Mouse (Mus musculus) induced T-regulatory cell, adult 2 months (primary cell): ENCODE data around the gene Gjc2.

Experiments
- DNase-seq: peaks from one replicate; pipeline ENCODE4 v3.0.0-alpha.2; 2012; ENCODE audit warnings: low read depth

Gene Gjc2

DNA sequence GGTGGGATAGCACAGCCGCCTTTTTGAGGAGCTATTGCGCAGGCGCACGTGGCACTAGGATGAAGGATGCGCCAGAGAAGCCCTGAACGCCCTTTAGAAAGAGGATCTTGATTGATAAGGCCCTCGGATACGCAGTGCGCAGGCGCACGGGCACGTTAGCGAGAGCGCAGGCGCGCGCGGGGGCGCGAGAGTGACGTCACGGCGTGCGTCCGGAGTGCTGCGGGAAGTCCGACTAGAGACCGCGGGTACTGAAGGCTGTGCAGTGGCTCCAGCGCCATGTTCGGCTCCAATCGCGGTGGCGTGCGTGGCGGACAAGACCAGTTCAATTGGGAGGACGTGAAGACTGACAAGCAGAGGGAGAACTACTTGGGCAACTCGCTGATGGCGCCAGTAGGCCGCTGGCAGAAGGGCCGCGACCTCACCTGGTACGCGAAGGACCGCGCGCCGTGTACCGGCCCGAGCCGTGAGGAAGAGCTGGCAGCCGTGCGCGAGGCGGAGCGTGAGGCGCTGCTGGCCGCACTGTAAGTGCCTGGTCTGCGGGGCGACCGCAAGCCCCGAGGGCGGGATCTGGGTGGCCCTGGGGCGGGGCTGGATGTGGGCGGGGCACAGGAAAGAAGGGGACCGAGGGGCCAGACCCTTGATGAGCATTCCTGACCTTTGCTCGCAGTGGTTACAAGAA, 25.3 kb upstream of the Gjc2 start, which contains the start of gene 2310033P09Rik:
Gene 2310033P09Rik, plus strand, starts transcription at position 169 of the 679 bp plus-strand sequence.
- DNase-seq = peak; percentile 98

DNA sequence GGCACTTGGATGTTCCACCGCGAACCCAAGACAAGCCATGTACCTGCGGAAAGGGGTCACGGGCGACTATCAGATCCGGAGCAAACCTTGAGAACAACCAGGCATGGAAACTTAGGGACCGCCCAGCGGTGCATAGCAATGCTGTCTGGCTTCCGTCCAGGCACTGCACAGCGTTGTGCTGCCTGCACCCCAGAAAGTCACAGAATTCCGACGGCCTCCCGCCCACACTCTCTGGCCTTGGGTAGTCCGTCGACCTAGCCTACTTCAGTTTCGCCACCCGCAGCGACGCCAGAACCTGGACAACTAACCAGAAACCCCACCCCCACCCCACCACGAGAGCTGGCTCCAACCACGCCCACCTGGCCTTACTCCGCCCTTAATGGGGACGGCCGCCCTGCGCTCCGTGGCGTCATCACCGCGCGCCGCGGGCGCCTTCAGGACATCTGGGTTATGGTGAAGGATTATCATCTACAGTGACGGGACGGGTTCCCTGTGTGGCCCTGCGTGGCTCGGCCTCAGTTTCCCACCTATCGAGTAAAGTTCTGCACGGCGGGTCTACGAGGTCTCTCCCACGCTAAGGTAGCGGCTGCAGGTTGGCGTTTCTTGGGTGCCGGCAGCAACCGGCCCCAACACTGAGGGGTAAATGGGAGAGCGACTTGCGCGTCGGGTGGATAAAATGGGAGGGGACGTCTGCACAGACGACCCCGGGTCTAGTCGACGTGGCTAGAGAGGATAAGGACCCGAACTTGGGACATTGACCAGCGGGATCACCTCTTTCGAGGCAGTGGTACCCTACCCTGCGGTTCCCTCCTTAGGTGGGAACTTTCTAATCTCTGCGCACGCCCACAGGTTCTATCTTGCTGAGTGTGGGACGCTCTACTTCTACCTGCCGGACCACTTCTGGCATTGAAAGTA, 19.3 kb upstream of the Gjc2 start, which contains the start of gene Mrpl55:
Gene Mrpl55, plus strand, starts transcription at position 406 of the 915 bp plus-strand sequence.
- DNase-seq = peak; percentile 97

DNA sequence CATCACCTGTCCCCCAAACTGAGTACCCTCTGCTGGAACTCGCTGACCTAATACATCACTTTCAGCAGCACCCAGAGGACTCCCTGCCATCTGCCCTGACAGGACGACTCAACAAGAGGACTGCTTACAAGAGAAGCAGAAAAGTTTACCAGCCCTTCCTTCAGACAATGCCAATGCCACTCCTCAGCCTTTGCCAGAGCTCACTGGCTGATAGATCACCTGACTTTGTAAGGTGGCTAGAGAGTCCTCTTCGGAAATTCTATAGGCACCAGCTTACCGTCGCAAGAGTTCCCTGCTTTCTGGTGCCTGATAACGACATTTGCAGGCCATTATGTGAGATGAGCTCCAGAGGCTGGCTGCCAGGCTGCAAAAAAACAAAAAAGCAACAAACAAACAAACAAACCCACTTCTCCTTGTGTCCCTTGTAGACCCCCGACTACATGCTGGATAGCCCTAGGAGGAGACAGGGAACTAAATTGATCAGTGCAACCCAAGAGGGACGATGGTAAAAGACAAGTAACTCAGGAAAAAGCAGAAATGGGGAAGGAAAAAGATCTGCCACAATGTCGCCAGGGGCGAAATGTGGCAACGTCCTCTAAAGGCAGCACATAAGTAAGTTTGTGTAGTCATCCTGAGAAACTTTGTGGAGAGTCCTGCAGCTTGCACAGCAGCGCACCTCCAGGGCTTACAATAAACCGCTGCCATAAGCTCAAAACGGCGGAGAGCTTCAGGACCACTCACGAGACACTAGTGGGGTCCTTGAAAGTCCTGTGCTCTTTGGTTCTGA, 18.4 kb upstream of the Gjc2 start:
- DNase-seq = no peak

DNA sequence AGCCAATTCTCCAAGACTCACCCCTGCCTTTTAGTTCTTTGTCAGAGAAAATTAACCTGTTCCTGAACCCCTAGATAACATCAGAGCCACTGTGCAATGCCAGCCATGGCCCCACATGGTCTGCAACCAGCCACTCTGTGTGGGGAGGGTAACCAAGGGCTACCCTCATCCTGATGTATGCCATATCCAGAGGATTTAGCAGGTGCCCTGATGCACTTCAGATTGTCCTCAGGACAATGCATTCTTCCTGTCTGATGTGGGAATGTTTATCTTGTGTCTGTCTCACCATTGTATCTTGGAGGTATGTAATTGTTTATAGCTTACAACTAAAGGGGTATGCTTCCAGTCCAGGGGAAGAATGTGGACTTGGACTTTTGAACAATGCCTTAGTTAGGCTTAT, 13.2 kb upstream of the Gjc2 start:
- no peak for DNase-seq

DNA sequence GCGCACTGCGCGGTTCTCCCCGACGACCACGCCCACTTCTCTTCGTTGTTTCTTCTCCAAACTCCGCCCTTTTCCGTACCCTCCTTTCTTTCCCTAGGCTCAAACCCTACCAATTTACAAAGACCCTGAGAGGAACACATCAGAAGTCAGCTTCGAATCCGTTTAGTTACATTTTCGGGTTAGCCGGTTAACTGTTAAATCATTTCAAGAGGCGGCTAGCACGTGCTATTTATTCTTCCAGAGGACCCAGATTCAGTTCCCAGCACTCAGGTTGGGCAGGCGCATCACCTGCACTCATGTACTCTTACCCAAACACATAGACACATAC, 9.0 kb upstream of the Gjc2 start, which contains the start of gene Guk1:
Gene Guk1, minus strand, starts transcription at position 154 of the 328 bp plus-strand sequence.
- no peak for DNase-seq

DNA sequence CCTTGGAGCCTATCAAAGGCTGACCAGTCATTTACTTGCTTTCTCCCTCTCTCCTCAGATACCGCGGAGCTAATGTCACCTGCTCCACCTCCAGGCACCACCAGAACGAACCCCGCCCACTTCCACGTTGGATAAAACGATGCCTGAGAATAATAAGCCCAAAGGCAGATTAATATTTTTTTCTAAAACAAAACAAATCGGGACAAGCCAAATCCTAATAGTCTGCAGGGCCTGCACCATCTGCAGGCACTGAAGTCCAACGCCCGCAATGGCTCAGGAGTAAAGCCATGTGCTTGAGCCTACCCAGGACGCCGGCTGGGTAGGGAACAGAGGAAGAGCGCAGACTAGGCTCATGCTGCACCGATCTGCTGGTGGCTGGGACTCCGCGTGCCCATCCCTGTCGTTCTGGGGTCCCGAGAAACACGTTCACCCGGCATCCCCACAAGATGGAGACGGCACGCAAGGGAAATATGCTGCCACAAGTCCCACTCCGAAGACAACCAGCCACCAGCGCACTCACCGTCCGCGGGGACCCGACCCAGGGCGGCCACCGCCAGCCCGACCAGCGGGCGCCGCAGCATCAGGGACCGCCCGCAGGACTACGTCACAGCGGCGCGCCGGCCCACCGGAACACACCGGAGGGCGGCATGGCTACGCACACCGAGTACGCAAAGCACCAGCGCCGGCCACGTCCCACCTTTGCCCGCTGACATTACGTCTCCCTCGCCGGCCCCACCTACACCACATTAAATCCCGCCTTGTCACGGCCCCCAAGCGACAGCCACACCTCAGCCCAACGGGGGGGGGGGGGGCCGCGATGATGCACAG, 8.4 kb upstream of the Gjc2 start:
- peak; percentile 95 for DNase-seq

DNA sequence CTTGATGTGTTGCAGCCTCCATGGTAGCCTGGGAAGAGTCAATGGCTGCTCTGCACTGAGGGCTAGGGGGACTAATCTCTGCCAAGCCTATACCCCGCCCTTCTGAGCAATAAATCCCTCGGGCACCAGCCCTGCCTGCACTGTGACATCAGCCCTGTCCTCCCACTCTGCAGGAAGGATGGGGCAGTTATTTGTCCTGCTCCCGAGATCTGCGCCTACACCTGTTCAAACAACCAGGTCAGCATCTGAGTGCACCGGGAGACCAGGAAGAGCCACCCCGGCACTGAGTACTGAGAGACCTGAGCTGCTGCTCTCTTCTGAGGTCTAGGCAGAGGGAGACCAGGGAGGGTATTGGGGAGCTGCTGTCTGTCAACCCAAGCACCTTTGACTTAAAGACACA, 4.7 kb upstream of the Gjc2 start:
- DNase-seq = no peak

DNA sequence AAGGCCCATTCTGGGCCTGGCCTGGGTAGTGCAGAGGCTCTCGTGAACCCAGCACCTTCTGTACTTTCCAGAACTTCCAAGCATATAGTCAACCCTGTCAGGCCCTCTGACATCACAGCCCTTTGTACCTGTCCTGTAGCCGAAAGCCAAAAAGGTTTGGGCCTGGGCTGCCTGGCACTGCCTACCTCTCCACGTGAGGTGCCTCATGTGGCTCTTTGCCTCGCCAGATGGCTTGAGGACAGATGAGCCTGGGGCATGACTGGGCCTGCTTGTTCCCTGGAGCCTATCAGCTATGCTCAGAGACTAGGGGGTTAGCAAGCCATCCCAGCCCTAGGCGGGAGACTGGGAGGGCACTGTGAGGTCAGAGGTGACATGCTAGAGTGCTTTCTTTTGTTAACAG, 2.5 kb upstream of the Gjc2 start:
- no peak for DNase-seq

DNA sequence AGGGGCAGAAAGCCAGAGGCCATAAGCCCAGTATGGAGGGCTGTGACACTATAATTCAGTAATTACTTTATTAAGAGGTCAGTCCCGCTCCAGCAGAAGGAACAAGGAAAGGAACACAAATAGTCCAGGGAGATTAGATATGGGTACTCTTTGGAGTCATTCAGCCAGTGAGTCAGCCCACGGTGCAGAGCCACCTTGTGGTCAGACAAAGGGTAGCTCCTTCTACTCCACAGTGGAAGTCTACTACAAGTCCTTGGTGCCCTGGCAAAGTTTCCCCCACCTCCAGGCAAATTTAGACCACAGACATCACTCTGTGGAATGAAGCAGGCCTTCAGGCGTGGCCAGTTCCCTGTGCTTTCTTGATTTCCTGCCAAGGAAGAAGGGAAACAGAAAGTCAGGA, 808 bp upstream of the Gjc2 start:
- peak; percentile 55 for DNase-seq

DNA sequence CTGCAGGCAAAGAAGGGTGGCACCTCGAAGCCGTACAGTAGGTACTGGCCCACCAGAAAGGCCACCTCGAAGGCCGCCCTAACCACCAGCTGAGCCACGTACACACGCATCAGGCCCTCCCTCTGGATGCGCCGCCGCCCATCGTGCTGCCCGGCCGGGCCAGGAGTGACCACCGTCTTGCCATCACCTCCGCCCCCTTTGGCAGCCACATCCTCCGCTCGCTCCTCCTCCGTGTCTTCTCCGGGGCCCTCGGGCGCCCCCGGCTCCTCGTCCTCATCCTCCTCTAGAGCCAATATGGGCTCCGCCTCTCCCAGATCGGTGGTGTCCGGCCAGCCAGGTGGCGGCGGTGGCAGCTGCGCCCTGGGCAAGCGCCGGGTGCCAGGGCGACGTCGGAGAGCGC, 6.1 kb downstream of the Gjc2 start:
- no peak for DNase-seq

DNA sequence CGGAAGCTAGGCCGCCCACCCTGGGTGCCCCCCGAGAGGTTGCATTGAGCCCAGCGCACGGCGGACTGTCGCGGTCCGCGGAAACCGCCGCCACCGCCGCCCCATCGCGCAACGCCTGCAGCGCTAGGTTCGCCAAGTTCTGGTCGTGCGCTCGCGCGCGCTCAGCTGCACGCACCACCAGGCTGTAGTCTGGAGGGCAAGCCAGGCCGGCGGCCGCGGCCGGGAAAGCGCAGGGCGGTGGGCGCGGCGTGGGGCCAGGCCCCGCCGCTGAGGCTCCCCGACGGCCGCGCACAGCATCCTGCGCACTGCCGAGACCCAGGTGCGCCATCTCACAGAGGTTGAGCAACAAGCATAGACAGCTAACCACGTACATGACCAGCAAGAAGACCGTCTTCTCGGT, 6.5 kb downstream of the Gjc2 start:
- DNase-seq = no peak

DNA sequence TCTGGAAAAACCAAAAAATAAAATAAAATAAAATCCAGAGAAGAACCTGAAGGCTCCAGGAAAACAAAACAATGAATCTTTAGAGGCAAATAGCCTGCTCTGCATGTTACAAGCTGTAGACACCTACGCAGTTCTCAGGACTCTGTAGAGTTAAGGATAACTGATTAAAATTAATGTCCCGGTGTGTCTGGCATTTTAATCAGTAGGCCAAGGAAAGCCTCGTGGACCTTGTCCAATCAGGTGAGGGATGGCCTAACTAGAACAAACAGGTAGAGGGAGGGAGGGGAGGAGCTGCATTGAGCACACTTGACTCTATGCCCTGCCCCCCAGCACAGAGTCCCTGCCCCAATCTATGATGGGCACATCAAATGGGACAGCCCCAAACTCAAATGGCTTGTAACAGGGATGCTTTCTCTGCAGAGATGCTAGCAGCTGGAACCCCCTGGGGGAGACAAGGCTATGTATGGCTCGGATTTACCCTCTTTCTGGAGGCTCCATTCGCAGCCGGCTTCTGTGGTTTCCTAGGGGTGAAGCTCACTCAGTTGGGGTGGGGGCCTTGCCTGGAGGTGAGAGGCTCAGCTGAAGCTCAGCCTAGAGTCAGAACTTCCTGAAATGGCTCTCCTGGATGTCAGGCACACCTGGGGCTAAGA, 8.7 kb downstream of the Gjc2 start:
- DNase-seq = no peak

DNA sequence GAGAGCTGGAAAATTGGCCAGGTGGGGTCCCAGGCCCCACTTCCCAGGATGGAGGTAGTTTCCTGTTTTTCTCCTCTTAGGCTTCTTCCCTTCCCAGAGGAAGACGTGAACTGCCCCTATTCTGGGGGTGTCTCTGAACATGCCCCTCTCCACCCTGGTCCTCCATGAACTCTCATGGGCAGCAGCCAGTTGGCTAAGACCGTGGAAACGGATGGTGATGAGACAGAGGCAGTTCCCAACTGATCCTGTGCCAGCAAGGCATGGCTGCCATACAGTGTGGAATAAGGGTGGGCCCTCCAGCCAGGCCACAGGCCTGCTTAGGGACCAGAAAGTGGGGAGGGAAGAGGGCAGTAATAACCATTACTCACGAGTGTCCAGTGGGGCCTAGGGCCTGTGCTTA, 12.5 kb downstream of the Gjc2 start:
- DNase-seq = no peak

DNA sequence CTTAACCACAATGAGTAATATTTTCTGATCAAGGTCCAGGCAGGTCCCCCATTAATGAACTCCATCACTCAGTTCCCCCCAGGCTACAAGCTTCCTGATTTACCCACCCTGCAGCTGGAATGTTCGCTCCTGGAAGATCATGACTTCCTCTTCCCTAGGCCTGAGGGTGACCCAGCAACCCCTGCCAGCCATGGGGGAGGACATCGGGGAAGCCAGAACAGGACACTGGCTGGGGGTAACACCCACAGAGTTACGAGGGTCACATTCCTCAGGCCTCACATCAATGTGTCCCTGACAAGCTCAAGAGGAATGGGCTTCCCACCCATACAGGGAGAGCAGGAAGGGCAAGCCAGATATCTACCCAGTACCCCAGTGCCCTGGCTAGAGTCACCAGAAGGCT, 13.2 kb downstream of the Gjc2 start:
- DNase-seq = no peak

DNA sequence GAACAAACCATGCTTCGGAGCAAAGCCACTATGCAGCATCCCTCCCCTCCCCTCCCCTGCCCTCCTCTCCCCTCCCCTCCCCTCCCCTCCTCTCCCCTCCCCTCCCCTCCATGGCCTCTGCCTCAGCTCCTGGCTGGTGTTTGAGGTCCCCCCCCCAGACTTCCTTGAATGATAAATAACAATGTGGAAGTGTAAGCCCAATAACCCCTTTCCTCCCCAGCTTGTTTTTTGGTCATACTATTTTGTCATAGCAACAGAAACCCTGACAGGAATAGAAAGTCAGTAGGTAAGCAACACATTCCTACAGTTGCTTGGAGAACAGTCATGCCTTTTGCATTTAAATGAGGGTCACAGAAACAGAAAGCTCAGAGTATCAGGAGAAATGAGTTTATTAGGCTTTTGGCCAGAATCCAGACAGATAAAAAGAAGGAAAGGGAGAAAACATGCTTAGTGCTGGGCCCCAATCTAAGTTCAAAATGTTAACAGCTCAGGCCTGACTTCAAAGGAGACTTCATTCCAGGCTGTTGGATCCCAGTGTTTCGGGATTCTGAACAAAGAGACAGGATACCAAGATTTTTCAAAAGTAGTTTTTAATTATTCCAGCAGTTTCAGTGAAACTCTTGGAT, 17.3 kb downstream of the Gjc2 start:
- no peak for DNase-seq

DNA sequence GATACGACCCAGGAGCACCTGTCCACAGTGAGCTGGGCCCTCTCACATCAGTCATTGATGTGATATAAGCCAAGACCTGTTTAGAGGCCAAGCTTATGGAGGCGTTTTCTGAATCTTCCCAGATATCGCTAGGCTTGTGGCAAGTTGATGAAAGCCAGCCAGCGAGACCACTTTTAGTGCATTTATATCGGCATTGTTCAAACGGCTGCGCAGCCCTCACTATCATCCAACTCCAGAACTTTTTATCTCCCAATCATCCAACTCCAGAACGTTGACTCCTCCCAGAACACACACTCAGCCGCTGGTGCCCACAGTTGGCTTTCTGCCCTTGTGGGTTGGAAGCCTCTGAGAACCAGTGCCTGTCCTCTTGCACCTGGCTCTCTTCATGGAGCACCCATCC, 18.6 kb downstream of the Gjc2 start:
- peak; percentile 18 for DNase-seq

DNA sequence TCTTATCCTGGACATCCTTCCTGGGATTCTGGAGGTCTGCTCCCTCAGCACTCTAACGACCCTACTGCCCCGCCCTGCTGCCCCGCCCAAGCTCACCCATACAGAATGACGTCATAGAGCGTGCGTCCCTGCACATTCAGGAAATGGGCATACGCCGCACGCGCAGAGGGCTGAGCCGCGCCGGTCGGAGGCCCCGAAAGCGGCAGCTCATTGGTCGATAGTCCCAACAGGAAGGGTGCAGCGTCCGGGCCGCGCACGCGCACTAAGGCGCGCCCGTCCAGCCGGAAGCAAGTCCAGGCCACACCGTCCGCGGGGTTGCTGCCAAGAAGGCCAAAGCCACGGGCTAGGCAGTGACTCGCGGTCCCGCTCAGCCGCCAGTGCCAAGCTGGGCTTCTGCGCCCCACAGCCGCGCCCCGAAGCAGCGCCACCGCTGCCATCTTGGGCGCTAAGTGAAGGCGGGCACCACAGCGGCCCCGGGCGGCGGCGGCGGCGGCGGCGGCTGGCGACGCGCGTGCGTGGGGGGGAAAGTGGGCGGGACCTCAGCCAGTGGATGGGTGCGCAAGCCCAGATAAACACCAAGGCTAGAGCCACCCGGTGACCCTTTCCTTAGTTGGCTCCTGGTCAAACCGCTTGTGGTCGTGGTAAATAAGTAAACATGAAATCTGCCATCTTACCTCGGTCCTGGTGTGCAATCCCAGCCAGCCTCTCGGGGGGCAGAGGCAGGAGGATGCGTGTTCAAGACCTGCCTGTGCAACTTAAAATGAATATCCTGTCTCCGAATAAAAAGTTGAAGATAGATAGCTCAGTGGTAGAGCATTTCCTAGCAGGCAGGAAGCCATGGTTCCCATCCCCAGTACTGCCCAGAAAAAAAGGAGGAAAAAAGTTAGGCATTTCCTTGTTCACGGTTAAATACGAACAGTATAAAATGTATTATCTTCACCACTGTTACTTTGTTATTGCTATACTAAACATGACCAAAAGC, 19.5 kb downstream of the Gjc2 start, which contains the start of gene Iba57:
Gene Iba57, minus strand, starts transcription at position 485 of the 982 bp plus-strand sequence.
- DNase-seq = peak; percentile 97

DNA sequence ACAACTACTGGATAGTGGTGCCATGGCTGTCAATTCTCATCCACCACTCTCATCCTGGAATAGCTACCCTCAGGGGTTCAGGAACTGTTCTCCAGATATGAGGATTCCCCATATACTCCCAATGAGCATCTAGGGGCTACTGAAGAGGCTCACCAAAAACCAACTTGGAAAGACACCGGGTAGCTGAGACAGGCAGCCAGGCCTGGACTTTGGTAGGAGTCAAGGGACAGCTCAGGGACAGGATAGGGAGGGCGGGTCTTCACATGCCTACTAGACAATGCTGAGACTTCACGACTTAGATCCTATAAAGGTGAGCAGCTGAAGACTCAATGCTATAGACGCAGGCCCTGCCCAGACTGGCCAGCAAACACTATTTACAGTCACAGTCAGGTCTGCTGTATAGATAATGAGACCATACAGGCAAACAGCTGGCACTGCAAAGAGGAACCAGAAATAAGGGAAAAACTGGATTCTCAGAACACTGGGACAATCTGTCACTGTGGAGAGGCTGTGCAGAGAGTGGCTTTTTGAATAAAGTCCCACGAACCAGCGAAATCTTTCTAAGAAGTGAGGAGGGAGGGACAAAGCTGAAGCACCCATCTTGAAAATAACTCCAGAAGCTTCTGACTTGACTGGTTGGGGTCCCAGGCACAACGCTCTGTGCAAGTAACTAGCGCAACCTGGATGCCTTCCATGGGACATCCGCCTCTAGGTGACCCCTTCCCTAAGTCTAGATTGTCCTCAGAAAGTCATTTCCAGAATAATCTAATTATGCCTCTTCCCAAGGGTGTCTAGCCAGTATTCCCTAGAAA, 20.4 kb downstream of the Gjc2 start:
- peak; percentile 13 for DNase-seq
